In the genomic region with DNA sequence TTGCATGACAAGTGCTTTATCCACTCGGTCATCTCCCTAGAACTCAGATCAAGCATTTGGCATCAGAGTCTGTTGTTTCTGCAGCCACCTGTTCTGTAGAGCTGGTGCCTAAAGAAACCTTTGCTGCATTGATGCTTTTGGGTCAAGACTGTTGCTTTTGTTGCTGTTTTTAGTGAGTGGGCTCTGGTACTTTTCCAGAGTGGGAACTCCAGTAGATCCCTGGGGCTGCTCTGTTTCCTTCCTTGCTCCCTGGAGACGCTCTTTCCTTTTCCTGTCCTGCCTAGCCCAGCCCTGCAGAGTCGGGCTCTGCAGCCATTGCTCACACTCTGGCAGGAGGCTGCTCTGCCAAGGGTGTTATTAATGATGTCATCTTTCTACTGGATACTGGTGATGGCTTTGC, we compare ENCODE assay signal across 9 mouse cellular contexts.
DNase-seq lines count a peak whose midpoint lies in the region; ATAC-seq lines count a peak whose summit lies in the region.
"Had no signal": no experiment of that assay in that cellular context is flagged by ENCODE, and none has a peak within 500 bp of the region (broad histone marks: within the 10 kb centered on the region; RNA-seq: fewer than 3 reads in every experiment).

No protein-coding gene starts in this region.

- no peak overlapping the region for H3K4me3 ChIP-seq in heart, embryonic 11.5 days (ENCODE audit: low read depth, low read length)
- H3K4me3 ChIP-seq in heart, embryonic 13.5 days: no peak overlapping the region

- ATAC-seq in heart, embryonic 11.5 days (replicated peaks; ENCODE audit: insufficient number of reproducible peaks, low FRiP score, low TSS enrichment): no peak
- no peak for ATAC-seq in heart, embryonic 13.5 days (ENCODE audit: extremely low read depth, insufficient number of reproducible peaks, low FRiP score, low TSS enrichment)
- ATAC-seq in megakaryocyte progenitor cell, adult 5-6 weeks (replicated peaks; ENCODE audit: poor library complexity): no peak

- H3K36me3 ChIP-seq in heart, embryonic 11.5 days (ENCODE audit: control insufficient read depth, insufficient read depth, low read length): no peaks in the 10 kb centered on the region
- H3K36me3 ChIP-seq in heart, embryonic 13.5 days: no peaks in the 10 kb centered on the region

- no peak overlapping the region for H3K9ac ChIP-seq in heart, embryonic 11.5 days (ENCODE audit: low read depth, low read length)
- no peak overlapping the region for H3K9ac ChIP-seq in heart, embryonic 13.5 days

- no peaks in the 10 kb centered on the region for H3K27me3 ChIP-seq in heart, embryonic 11.5 days (ENCODE audit: control insufficient read depth, insufficient read depth, low read length)
- no peaks in the 10 kb centered on the region for H3K27me3 ChIP-seq in heart, embryonic 13.5 days (replicated peaks)

- H3K9me3 ChIP-seq in heart, embryonic 11.5 days (replicated peaks; ENCODE audit: control insufficient read depth, low read length): no peaks in the 10 kb centered on the region
- no peaks in the 10 kb centered on the region for H3K9me3 ChIP-seq in heart, embryonic 13.5 days

- DNase-seq in heart, adult 11 months: peak; percentile 98
- peak; percentile 44 to 57 for DNase-seq in adrenal gland, postnatal 36 days
- DNase-seq in kidney, postnatal 36 days: peak; percentile 57 to 76
- DNase-seq in embryo, embryonic 9.5 days (ENCODE audit: extremely low spot score): no peak
- DNase-seq in ovary, postnatal 10 days (ENCODE audit: low spot score): no peak
- DNase-seq: midbrain, embryonic 14.5 days had no signal

- peaks cover 10% of the 10 kb centered on the region; the same call in 1 of the 2 replicates for H3K4me1 ChIP-seq in heart, embryonic 11.5 days (ENCODE audit: control insufficient read depth, insufficient read depth, low read length)
- peaks cover 26% of the 10 kb centered on the region for H3K4me1 ChIP-seq in heart, embryonic 13.5 days

- no peak overlapping the region for H3K4me2 ChIP-seq in heart, embryonic 11.5 days
- no peak overlapping the region for H3K4me2 ChIP-seq in heart, embryonic 13.5 days

- 49% methylated on average over 3 of the region's 3 CpGs for WGBS in heart, embryonic 11.5 days (ENCODE audit: insufficient replicate concordance)
- 48% methylated on average over 3 of the region's 3 CpGs for WGBS in heart, embryonic 13.5 days

- H3K27ac ChIP-seq in heart, embryonic 11.5 days (ENCODE audit: low read depth, low read length): no peak overlapping the region
- H3K27ac ChIP-seq in heart, embryonic 13.5 days (replicated peaks): peak overlapping the region; percentile 45; the same call in 1 of the 2 replicates

Comparison
In these comparisons a context has a peak if more than half of its experiments do, and no peak if none do; other contexts are left out.
1. DNase-seq: peak in heart, adult 11 months (single experiment), adrenal gland, postnatal 36 days (2 of 2) and kidney, postnatal 36 days (2 of 2); none in embryo, embryonic 9.5 days (single experiment) and ovary, postnatal 10 days (single experiment).